Mouse (Mus musculus): ENCODE measurements around the gene Rpl10-ps3. TPM values are rescaled to one million over a fixed set of nuclear protein-coding genes. Genes with fewer than 3 reads are reported as not detected.

Rpl10-ps3 gene
- polyA plus RNA-seq (2012; rRNA removed), result 67.3 and 91.6 TPM in 2 replicates

DNA sequence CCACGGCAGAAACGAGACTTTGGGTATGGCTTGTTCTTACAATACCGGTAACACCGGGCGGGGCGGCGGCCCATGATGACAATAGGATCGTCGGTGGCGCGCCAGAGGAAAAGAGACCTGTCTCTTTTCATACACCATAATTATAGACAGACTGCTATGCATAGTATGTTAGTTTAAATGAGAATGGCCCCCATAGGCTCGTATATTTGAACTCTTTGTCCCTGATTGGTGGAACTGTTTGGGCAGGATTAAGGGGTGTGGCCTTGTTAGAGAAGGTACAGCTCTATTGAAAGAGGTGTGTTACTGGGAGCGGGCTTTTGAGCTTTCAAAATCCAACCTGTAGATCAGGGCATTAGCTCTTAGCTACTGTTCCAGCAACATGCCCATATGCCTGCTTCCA, at the start of gene Rpl10-ps3:
Rpl10-ps3 (minus strand) TSS at position 101 of the 400 bp plus-strand sequence.

Other genes starting within 250 kb of the Rpl10-ps3 start
- gene Plet1, start 149.6 kb upstream of the Rpl10-ps3 start, polyA plus RNA-seq (2012; rRNA removed), result 0.25 and 4.2 TPM in 2 replicates
- gene Pts, start 183.8 kb upstream of the Rpl10-ps3 start, polyA plus RNA-seq (2012; rRNA removed), result 76.7 and 86.3 TPM in 2 replicates
- 21.4 and 23.9 TPM in 2 replicates for gene Il18, start 209.9 kb upstream of the Rpl10-ps3 start, polyA plus RNA-seq (2012; rRNA removed)
- gene Bco2, start 210.2 kb upstream of the Rpl10-ps3 start, polyA plus RNA-seq (2012; rRNA removed), result 0.55 and 0.57 TPM in 2 replicates
- not detected in 2 replicates for gene Tex12, start 216.4 kb upstream of the Rpl10-ps3 start, polyA plus RNA-seq (2012; rRNA removed)

All from central nervous system, embryonic 18 days (tissue).